Mouse (Mus musculus): ENCODE data around the gene Lmbr1. TPM values are rescaled to one million over a fixed set of nuclear protein-coding genes. Genes with fewer than 3 reads are reported as not detected.

The Lmbr1 gene
- polyA plus RNA-seq, 1 experiment from 2014 or later = 46.2 TPM

- Histone ChIP-seq H3K27ac (ENCODE audit: low read depth, low read length) (peak overlapping the region; percentile 69; the same call in 1 of the 2 replicates), H3K4me2 (ENCODE audit: low read depth, low read length) (peak overlapping the region; percentile 68), H3K27me3 (ENCODE audit: control insufficient read depth, insufficient read depth, low read length) (no peaks in the 10 kb centered on the region), H3K9me3 (ENCODE audit: control insufficient read depth, low read length) (no peaks in the 10 kb centered on the region), H3K4me3 (ENCODE audit: low read depth, low read length) (peak overlapping the region; percentile 57), H3K36me3 (ENCODE audit: control insufficient read depth, insufficient read depth, low read length) (no peaks in the 10 kb centered on the region), H3K4me1 (ENCODE audit: control insufficient read depth, insufficient read depth, low read length) (0 out of 2 replicates have a peak, but pooled peaks cover 4% of the 10 kb centered on the region), H3K9ac (replicated peaks; ENCODE audit: low read depth, low read length) (peak overlapping the region; percentile 66)
- peak; percentile 52 for ATAC-seq (ENCODE audit: low read depth)
- 7% methylated on average over 12 of the region's 12 CpGs for WGBS
These were observed 181.9 kb downstream of the Lmbr1 start for GRCm38 (mm10) chr5:29196264-29196658.

GRCm38 (mm10) chr5:29195570-29196263, 182.5 kb downstream of the Lmbr1 start, which contains the start of gene Rnf32:
Gene Rnf32 (plus strand): TSS chr5:29195992.
- WGBS = under 1% methylated on average over 57 of the region's 70 CpGs
- Histone ChIP-seq H3K9ac (replicated peaks; ENCODE audit: low read depth, low read length) (peak within 1 kb of the TSS; percentile 66), H3K4me3 (ENCODE audit: low read depth, low read length) (peak within 1 kb of the TSS; percentile 57), H3K9me3 (ENCODE audit: control insufficient read depth, low read length) (no peaks in the 10 kb centered on the region), H3K36me3 (ENCODE audit: control insufficient read depth, insufficient read depth, low read length) (no peaks in the 10 kb centered on the region), H3K4me1 (ENCODE audit: control insufficient read depth, insufficient read depth, low read length) (0 out of 2 replicates have a peak, but pooled peaks cover 4% of the 10 kb centered on the region), H3K27me3 (ENCODE audit: control insufficient read depth, insufficient read depth, low read length) (no peaks in the 10 kb centered on the region), H3K27ac (ENCODE audit: low read depth, low read length) (peak within 1 kb of the TSS; percentile 94), H3K4me2 (ENCODE audit: low read depth, low read length) (peak within 1 kb of the TSS; percentile 68)
- ATAC-seq (ENCODE audit: low read depth) = peak; percentile 98

GRCm38 (mm10) chr5:29195231-29195569, 183.0 kb downstream of the Lmbr1 start:
- Histone ChIP-seq H3K36me3 (ENCODE audit: control insufficient read depth, insufficient read depth, low read length) (no peaks in the 10 kb centered on the region), H3K9ac (replicated peaks; ENCODE audit: low read depth, low read length) (peak overlapping the region; percentile 66), H3K4me1 (ENCODE audit: control insufficient read depth, insufficient read depth, low read length) (0 out of 2 replicates have a peak, but pooled peaks cover 4% of the 10 kb centered on the region), H3K27ac (ENCODE audit: low read depth, low read length) (peak overlapping the region; percentile 94), H3K4me3 (ENCODE audit: low read depth, low read length) (peak overlapping the region; percentile 57), H3K4me2 (ENCODE audit: low read depth, low read length) (peak overlapping the region; percentile 68), H3K27me3 (ENCODE audit: control insufficient read depth, insufficient read depth, low read length) (no peaks in the 10 kb centered on the region), H3K9me3 (ENCODE audit: control insufficient read depth, low read length) (no peaks in the 10 kb centered on the region)
- WGBS = under 1% methylated on average over 9 of the region's 9 CpGs
- ATAC-seq (ENCODE audit: low read depth) = no peak

- no peak overlapping the region for H3K27ac ChIP-seq (ENCODE audit: low read depth, low read length)
- no peaks in the 10 kb centered on the region for H3K9me3 ChIP-seq (ENCODE audit: control insufficient read depth, low read length)
- WGBS = 87% methylated on average over 5 of the region's 5 CpGs
- no peak overlapping the region for H3K4me3 ChIP-seq (ENCODE audit: low read depth, low read length)
- no peaks in the 10 kb centered on the region for H3K27me3 ChIP-seq (ENCODE audit: control insufficient read depth, insufficient read depth, low read length)
- H3K4me1 ChIP-seq (ENCODE audit: control insufficient read depth, insufficient read depth, low read length) = no peaks in the 10 kb centered on the region
- H3K9ac ChIP-seq (replicated peaks; ENCODE audit: low read depth, low read length) = no peak overlapping the region
- no peak overlapping the region for H3K4me2 ChIP-seq (ENCODE audit: low read depth, low read length)
- H3K36me3 ChIP-seq (ENCODE audit: control insufficient read depth, insufficient read depth, low read length) = no peaks in the 10 kb centered on the region
- ATAC-seq (ENCODE audit: low read depth) = no peak
These were observed 191.4 kb downstream of the Lmbr1 start for GRCm38 (mm10) chr5:29186798-29187197.

Small RNAs within 50 kb of the gene (microRNA-seq; reads per million reads assigned to microRNA genes)
- not detected for gene Gm23801

Other genes starting within 250 kb of the Lmbr1 start
- 18.6 and 18.7 TPM in 2 replicates for gene Rnf32, start 182.4 kb downstream of the Lmbr1 start, polyA plus RNA-seq (2014; fragmentation: Nextera tagmentation; extraction: Ambion mirVana)
- gene Nom1, start 56.3 kb upstream of the Lmbr1 start, polyA plus RNA-seq (2014; fragmentation: Nextera tagmentation; extraction: Ambion mirVana) = 13.4 and 18.9 TPM in 2 replicates
- 1.8 and 2.2 TPM in 2 replicates for gene Mnx1, start 100.1 kb upstream of the Lmbr1 start, polyA plus RNA-seq (2014; fragmentation: Nextera tagmentation; extraction: Ambion mirVana)
- gene Ube3c, start 190.9 kb upstream of the Lmbr1 start, polyA plus RNA-seq (2014; fragmentation: Nextera tagmentation; extraction: Ambion mirVana) = 46.8 and 54.9 TPM in 2 replicates

Measured in neural tube, embryonic 14.5 days (tissue).